Mouse (Mus musculus) right cerebral cortex, postnatal 10 days (tissue): ENCODE data around the gene Gpr87.
"Not testable (repeated sequence)": the region's sequence is repeated elsewhere in the genome, so short reads cannot be mapped to it uniquely, and the experiment has no call there.

Experiments
- DNase-seq, 2 experiments: peaks; one replicate each; pipeline ENCODE4 v3.0.0; 2021; ENCODE audit warnings: low spot score in 2 of 2

Gpr87 gene

DNA sequence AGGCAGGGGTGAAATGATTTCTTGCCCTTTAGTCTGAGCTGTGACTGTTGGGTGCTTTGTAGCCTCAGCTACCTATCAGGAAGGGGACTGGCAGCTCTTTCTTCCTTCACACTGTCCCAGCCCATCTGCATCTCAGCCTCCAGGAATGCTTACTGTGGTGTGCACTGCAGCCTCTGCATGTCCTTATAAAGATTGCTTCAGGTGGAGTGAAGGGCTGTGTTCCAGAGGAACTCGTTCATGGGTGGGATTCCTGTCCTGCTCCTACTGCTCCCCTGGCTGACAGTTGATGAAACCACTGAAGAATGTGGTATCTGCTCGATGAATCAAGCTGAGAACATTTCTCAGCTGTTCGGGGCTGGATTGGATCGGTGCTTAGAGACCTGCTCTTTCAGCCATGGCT, 7.6 kb downstream of the Gpr87 start:
- DNase-seq: no peak

DNA sequence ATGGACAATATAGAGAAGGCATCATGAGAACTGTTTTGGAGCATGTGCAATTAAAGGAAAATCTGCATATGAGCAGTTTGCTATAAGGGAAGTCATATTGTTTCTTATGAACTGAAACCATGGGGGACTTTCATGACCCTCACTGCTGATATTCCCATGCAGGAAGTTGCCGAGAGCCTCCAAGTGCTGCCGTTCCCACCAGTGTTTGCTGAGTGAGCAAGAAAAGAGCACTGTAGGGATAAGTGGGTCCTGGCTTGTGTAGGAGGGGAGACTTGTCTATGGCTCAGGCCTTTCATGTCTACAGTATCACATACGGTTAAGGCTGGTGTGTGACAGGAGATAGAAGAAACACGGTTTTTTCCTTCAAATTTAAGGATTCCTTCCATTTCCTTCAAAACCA, 9.2 kb downstream of the Gpr87 start:
- DNase-seq: no peak

DNA sequence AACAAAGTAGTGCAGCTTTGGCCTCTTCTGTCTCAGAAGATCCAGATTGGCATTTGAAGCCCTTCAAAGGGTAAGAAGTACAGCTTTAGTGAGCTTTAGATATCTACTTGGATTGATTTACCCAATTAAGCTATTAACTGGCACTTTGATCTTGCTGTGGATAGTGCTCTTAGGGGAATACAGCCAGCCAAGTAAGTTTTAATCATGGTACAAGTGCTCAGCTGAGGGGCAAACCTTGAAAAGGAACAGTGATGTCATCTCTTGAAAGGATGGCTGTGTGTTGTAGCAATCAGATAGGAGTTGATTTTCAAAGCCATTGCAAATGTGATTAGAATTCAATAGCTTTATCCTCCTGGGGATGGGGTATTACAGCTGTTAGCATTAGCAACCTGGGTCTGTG, 12.8 kb downstream of the Gpr87 start:
- no peak for DNase-seq

DNA sequence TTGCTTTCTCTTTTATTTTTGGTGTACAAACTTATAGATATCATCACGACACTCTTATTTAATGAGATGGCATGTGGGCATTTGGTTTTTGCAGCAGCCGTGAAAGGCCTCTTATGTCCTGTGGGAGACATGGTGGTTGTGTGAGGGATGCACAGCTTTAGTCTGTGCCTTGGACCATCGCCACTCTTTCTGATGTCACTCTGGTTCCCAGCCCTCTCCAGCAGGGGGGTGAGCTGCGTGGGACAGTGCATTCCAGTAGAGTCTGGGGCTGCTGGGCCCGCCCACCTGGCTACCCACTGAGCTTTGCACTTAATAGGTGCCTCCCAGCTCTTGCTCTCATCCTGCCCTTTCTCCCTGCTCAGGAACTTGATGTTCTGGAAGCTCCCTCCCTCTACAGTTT, 13.8 kb downstream of the Gpr87 start:
- no peak for DNase-seq

DNA sequence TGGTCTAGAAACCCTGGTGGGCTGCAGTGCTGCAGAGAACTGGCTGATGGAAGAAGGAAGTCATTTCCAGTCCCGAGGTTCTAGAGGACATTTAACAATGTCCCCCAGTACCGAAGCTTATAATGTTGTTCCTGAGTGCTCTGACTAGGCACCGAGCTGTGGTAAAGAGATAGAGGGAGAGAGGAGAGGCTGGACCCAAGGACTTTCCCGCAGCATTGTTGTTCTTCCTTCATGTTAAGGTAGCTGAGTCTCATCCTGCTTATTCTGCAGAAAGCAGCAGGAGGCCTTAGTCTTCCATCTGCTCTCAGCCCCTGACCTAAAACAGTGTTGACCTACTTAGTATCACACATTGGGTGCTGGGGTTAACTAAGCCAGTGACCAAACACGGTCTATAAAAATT, 18.0 kb downstream of the Gpr87 start:
- DNase-seq: no peak

DNA sequence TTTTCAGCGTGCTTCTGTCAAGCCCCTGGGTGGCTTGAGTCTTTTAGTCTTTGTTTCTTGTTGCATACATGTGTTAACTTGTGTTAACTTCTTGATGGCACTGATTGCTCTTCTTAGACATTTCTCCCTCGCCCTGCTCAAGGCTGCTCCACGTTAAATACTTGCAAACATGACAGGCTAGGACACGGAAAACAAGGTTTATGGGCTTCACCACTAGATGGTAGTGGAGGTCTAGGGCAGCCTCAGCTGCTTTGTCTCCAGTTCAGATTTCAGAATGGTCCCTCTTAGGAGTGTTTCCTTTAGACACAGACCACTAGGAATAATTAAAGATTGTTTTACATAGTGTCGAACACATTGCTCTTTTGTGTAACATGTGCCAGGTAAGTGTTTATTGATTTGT, 19.7 kb downstream of the Gpr87 start:
- DNase-seq: peak; percentile 46 to 72

DNA sequence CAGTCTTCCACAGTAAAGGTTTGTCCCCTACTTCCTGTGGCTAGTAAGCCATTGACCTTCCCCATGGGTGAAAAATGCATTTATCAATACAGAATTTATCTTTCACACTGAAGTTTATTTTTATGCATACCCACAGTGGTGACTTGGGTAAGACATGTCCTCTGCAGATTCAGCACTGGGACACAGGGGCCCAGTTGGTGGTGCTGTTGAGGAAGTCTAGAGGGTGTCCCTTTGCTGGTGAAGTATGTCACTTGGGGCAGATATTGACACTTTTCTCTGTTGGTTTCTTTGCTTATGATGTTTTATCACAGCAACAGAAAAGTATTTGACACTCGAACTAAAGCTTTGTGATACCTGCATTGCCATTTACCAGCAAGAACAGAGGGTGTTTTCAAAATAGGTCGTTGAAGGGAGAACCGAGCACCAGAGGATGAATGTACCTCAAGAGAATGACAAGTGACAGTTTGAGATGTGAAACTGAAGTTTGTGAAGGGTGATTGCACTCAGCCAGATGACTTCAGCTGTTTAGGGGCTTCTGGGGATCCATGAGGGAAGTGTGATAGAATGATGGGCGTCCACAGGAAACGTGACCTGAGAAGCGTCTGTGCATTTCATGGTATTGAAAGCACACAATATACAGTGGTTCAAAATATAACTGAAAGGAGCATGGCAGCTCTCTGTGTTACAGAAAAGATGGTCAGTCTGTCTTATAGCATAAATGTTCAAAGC, 20.3 kb downstream of the Gpr87 start:
- DNase-seq: no peak

DNA sequence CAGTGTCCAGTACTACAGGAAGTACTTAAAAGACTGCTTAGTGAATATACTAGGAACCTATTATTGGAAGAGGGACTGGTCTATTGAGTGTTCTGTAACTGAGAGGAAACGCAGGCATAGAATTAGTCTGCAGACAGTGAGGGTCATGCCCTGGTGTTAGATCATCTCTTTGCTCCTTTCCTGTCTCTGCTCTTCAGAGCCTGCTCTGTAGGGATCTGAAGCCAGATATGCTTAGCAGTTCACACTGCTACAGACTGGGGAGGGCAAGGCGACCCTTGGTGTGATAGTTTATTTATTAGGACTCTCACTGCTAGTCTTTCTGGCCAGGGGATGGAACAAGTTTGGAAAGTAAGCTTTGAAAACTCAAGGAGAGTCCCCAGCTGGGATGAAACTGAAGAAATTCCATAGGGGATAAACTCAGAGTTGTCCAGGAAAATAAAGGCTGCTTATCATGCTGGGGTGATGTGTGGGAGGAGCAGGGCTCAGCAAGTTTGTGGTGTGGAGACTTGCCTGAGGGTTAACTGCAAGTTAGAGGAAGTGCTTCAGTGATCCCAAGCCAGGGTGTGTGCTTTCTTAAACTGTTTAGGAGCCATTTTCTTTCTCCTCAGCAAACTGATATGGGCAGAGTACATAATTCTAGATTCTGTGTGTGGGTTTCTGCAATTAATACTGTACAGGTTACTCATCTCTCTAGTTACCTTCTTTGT, 24.8 kb downstream of the Gpr87 start:
- DNase-seq: no peak

DNA sequence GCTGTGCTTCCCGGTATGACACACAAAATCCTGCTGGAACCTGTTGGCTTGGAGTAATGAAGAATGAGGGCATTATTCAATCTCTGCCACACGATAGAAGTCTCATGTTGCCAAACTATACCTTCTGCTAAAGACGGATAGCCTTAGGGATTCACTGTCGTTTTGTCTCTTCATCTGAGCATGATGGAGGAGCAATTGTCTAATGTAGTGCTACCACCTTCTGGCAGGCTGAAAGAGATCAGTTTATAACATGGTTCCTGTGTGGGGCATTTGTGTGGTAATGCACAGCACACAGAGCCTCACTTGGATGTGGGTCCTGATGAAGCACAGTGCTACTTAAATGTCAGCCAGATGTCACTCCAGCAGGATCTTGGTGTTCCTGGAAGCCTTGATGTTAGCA, 25.7 kb downstream of the Gpr87 start:
- DNase-seq: no peak

DNA sequence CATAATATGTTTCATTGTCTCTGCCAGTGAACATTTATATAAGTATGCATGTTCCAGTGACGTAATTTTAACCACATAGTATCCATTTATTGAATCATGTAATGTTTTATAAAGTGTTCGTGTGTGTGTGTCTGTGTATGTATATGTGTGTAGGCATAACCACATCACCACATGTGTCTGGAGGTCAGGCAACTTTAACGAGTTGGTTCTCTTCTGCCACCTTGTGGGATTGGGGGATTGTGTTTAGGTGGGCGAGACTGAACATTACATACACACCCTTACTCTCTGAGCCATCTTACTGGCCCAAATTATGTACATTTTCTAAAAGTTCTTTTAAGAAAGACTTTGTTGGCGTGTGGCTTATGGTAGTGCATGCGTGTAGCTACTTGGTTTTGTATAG, 26.4 kb downstream of the Gpr87 start:
- no peak for DNase-seq

DNA sequence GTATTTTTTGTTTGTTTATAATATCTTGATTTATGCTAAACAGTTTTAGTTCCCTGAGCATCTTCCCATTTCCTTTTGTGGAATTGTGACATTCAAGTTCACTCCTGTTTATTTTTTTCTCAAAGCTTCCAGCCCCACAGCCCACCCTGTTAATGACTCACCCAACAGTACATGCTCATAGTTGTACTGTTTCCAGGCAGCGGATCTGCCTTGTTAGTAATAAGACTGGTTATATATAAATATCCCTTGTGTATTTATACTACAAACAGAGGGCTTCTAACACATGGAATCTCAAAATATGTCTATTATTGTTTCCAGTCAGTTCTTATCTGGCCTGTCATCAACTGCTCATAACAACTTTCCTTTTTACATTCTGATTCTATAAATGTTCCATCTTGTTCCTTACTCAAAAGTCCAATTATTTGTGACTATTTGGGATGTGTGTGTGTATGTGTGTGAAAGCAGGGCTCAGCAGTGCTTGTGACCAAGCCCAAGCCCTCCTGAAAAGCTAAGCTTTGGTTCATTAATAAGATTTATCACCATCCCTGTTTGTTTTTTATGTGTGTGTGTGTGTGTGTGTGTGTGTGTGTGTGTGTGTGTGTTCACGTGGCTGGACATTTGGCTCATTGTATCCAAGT, 27.4 kb downstream of the Gpr87 start:
- peak in 1 of 2 experiments; percentile 58 for DNase-seq

DNA sequence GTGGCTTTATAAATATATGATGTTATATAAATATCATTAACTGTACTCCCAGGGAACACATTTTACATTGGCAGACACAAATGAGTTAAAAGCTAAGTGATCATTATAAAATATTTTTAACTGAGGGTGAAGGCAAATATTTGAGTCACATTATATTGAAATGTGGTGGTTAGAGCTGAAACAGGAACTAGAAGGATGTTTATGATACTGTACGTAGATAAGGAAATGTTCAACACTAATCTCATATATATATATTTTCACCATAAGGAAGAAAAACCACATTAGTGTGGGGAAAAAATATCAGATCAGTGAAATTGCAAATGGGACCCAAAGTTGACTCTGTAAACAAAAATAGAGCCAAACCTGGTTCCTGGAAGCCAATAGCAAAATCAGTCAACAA, 34.4 kb downstream of the Gpr87 start:
- no peak for DNase-seq

DNA sequence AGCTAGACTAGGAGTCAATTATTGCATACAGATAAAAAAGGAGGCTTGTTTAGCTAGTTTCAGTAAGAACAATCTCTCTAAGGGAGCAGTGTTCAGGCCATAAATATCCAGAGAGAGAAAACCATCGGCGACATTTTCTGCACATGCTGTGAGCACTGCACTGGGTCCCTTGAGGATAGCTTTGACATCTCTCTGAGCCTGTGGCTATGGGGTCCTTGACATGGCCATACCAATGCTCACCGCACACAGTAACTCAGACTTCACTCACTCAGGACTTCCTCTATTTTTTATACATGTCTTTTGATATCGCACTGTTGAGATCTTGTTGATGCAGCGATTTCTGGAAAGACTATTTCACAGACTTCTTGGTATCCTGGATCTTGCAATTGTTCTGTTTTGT, 37.9 kb downstream of the Gpr87 start:
- DNase-seq: no peak

DNA sequence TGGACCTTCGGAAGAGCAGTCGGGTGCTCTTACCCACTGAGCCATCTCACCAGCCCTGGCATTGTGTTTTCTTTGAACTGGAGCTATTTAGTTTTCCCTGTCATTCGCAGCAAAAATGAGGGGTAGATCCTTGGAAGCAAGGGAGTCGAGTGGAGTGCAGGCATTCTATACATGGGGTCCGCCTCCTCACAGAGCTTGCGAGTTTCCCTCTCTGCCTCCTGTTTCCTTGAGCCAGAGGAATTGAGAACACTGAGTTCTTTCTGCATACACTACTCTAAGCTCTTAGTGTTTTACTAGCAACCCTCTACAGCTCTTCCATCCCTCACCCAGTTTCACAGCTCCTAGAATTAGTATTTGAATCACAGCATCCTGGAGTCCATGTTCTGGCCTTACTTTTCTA, 39.5 kb downstream of the Gpr87 start:
- no peak for DNase-seq

DNA sequence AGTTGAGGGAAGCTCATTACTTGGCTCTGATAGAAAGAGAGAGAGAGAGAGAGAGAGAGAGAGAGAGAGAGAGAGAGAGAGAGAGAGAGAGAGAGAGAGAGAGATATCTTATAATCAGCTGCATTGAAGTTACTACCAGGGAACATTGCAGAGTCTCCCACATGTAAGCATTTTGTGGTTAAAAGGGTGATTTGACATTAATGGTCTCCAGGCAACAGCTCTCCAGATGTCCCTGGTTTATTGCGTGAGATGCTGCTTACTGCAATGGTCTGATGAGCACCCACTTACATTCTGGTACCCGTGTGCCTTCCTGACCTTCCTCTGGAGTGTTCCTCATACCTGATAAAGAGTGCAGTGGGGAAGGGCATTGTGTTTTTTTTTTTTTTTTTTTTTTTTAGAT, 40.0 kb downstream of the Gpr87 start:
- no peak for DNase-seq

DNA sequence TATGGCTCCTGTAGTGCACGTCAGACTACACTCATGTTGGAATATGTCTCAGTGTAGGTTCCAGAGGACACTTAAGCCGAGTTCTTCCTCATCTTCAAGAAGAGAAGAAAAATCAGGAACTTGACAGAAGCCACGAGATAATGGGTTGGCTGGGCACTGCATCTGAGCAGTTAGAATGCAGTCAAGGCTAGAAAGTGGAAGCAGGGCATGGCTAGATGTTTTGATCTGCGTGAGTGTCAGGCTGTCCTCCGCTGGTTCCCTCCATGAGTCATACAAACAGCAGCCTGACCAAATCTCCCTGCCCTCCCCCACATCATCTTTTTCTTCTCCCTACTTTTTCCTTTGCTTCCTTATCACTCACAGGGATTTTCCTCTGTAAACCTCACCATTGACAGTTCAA, 41.5 kb downstream of the Gpr87 start, which contains the start of gene P2ry14:
TSS of gene P2ry14 (minus strand) at position 195 of the 400 bp plus-strand sequence.
- DNase-seq: no peak

DNA sequence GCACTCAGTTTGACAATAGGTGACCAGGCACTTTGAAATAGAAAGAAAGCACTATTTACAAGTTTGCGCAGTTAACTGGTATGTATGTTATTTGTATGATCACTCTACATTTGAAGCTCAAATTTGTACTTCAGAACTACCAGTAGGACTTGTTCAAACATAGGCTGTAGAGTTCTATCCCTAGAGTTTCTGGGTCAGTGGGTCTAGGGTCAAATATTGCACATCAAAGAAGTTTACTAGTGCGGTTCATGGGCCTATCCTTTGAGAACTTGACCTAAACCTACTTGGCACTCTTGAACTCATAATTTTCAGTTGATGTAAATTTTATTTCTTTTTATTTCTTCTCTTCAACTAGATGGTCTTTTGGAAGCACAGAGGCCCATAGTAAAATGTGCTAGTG, 44.3 kb downstream of the Gpr87 start:
- no peak for DNase-seq

DNA sequence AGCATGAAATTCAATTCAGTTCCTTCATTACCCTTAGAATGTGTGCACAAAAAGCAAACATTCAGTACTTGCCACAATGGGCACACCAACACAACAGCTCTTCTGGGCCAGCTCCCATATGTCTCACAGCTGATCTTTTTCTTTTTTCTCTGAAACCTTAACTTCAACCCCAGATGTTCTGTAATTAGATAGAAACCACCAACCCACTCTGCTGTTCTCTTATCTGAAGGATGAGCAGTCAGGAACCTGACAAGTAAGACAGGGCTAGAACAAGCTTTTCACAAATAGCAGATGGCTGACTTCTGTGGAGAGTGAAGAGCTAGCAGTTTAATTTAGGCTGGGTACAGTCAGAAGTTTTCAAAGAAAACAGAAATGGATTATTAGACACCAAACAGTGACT, 45.3 kb downstream of the Gpr87 start:
- no peak for DNase-seq

DNA sequence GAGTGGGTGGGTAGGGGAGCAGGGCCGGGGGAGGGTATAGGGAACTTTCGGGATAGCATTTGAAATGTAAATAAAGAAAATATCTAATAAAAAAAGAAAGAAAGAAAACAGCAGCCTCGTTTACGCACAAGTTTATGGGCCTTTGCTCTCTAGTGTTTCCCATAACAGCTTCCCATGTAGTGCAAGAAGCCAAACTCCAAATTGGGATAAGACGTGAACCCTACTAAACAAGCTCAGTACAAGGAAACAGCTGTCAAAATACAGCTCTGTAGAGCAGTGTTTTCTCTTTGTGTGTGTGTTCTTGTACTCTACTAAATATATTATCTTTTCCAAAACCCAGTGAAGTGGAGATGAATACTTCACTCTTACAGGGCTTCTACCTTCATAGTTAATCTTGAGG, 49.7 kb downstream of the Gpr87 start:
- no peak for DNase-seq

DNA sequence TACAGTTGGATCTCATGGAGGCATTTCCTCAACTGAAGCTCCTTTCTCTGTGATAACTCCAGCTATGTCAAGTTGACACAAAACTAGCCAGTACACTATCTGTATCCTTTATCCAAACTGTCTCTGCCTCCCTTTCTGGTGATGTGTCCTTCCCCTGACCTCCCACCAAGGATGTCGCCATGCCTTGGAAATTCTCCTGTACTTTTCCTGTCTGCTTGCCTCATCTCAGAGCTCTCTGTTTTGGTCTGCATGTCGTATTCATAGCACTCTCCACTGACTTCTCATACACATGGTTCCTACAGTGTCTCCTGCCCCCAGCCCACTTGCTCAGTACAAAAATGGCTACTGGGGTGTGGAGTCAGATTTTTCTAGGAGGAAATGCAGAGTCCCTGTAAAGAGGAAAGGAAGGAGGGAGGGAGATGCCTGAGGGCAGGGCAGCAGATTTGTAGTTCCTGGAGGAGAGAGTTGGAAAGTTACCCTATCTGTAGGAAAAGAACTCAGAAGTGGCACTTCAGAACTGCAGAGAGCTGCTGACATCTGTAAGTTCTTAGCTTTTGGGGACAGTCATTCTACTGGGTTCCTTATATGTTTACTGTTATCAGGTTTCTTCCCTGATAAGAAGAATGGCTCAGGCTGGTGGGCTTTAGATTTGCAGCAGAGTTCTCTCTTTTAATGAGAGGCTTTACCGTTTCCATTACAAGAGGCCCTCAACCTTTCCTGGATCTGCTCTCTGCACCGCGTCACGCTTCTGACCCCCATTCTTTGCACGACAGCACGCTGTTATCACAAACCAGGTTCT, 53.2 kb downstream of the Gpr87 start:
- no peak for DNase-seq

DNA sequence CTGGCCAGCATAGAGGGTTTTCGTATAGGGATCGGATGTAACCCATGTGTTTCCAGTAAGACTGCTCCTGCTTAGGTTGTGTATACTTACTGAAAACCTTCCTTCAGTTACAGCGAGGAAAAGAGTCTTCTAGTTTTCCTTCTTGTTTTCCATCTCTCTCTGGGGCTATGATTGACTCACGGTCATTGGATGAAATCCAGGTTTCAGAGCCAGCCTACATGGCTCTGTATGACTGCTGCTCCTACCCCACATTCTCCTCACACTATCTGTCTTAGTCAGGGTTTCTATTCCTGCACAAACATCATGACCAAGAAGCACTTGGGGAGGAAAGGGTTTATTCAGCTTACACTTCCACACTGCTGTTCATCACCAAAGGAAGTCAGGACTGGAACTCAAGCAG, 54.0 kb downstream of the Gpr87 start:
- not testable (repeated sequence) for DNase-seq

DNA sequence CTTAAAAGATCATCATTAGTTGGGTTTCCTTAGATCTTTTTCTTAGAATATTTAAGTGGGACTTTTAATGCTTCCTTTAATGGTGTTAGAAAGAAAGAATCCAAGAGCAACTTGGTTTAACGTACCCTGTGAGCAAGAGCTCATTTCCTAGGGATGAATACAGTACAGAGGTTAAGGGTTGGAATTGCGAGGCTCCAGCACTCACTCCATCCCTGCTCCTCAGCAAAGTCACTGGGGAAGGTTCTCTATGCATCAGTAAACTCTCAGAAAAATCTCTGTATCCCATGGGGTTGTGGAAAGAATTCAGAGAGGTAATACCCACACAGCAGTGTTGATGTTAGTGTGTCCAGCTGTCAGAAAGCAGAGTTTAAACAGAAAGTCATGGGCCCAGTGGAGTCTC, 54.8 kb downstream of the Gpr87 start:
- DNase-seq: no peak
